8 mouse cellular contexts compared by ENCODE assay signal in genomic region chr13:85507374-85508101, GRCm38 (mm10).
DNase-seq lines count a peak whose midpoint lies in the region; ATAC-seq and TF ChIP-seq lines count a peak whose summit lies in the region.
"Had no signal": no experiment of that assay in that cellular context is flagged by ENCODE, and none has a peak within 500 bp of the region (broad histone marks: within the 10 kb centered on the region; RNA-seq: fewer than 3 reads in every experiment).

No protein-coding gene starts in this region.

- peaks cover 29 to 33% of the 10 kb centered on the region in 2 experiments for H3K4me1 ChIP-seq in MEL (ENCODE audit: control insufficient read depth in 1 of 2, insufficient read depth in 2 of 2, low read length in 2 of 2)
- peaks cover 53% of the 10 kb centered on the region for H3K4me1 ChIP-seq in liver, embryonic 12.5 days
- H3K4me1 ChIP-seq: neural tube, embryonic 13.5 days had no signal

- TF ChIP-seq EP300 in MEL (IDR thresholded peaks at IDR 0.05; ENCODE audit: low read depth in 1 of 2, low read length in 2 of 2), result peak; percentile 69 to 83

- peak overlapping the region; percentile 73 for H3K9ac ChIP-seq in MEL (ENCODE audit: control insufficient read depth, low read depth, low read length, poor library complexity, severe bottlenecking)
- H3K9ac ChIP-seq in liver, embryonic 12.5 days, result 0 out of 2 replicates have a peak overlapping the region, but pooled peaks have one; percentile 22
- H3K9ac ChIP-seq: neural tube, embryonic 13.5 days had no signal

- ATAC-seq in liver, embryonic 12.5 days, result peak; percentile 73

- no peak for TF ChIP-seq CTCF in MEL (IDR thresholded peaks at IDR 0.05 in 2 of 3, conservative IDR thresholded peaks at IDR 0.05 in 1 of 3; ENCODE audit: control insufficient read depth in 1 of 3, insufficient read depth in 1 of 3, low read depth in 2 of 3, low read length in 3 of 3, poor library complexity in 1 of 3, severe bottlenecking in 1 of 3)
- no peak for TF ChIP-seq CTCF in left cerebral cortex, adult 2 months (IDR thresholded peaks at IDR 0.05)

- no peak for TF ChIP-seq RAD21 in MEL (IDR thresholded peaks at IDR 0.05; ENCODE audit: low read depth, low read length)

- 9% methylated on average over 6 of the region's 6 CpGs for WGBS in liver, embryonic 12.5 days (ENCODE audit: insufficient replicate concordance)

- H3K79me2 ChIP-seq in MEL (ENCODE audit: control insufficient read depth, insufficient read depth, low read length, poor library complexity), result no peaks in the 10 kb centered on the region; the same call in 1 of the 2 replicates

- H3K27me3 ChIP-seq in MEL (ENCODE audit: control insufficient read depth in 1 of 2, insufficient read depth in 2 of 2, low read length in 2 of 2), result no peaks in the 10 kb centered on the region
- H3K27me3 ChIP-seq in liver, embryonic 12.5 days (replicated peaks), result no peaks in the 10 kb centered on the region
- H3K27me3 ChIP-seq: neural tube, embryonic 13.5 days had no signal

- peak; percentile 90 for DNase-seq in MEL (ENCODE audit: low read depth, low spot score)
- peak; percentile 57 for DNase-seq in c-Kit-positive CD71-positive TER-119-negative erythroid progenitor cells, embryonic 14.5 days (ENCODE audit: low read depth)
- DNase-seq in spleen, postnatal 36 days (ENCODE audit: low spot score in 2 of 2), result peak; percentile 67 to 70
- no peak for DNase-seq in cerebellum, postnatal 14 days
- no peak for DNase-seq in left cerebral cortex, adult 2 months (ENCODE audit: extremely low spot score in 1 of 2, low spot score in 2 of 2)
- DNase-seq in right cerebral cortex, postnatal 14 days, result no peak

- H3K9me3 ChIP-seq in MEL (replicated peaks; ENCODE audit: insufficient read depth, low read length), result no peaks in the 10 kb centered on the region
- no peaks in the 10 kb centered on the region for H3K9me3 ChIP-seq in liver, embryonic 12.5 days (replicated peaks)
- H3K9me3 ChIP-seq: neural tube, embryonic 13.5 days had no signal

- intact Hi-C loops in left cerebral cortex, adult 2 months (cut with DNase I), result no loop called here

- H3K27ac ChIP-seq in MEL (ENCODE audit: control insufficient read depth, low read depth, low read length), result peak overlapping the region; percentile 100
- H3K27ac ChIP-seq in liver, embryonic 12.5 days, result peak overlapping the region; percentile 72
- no peak overlapping the region for H3K27ac ChIP-seq in left cerebral cortex, adult 2 months
- H3K27ac ChIP-seq: neural tube, embryonic 13.5 days had no signal

- peaks cover 0 to 49% of the 10 kb centered on the region in 2 experiments; a peak in 2 of 4 replicates for H3K36me3 ChIP-seq in MEL (ENCODE audit: control insufficient read depth in 1 of 2, insufficient read depth in 2 of 2, low read length in 2 of 2)
- no peaks in the 10 kb centered on the region for H3K36me3 ChIP-seq in liver, embryonic 12.5 days
- H3K36me3 ChIP-seq: neural tube, embryonic 13.5 days had no signal

- no peak for TF ChIP-seq POLR2A in MEL (IDR thresholded peaks at IDR 0.05; ENCODE audit: control insufficient read depth in 1 of 2, insufficient read depth in 1 of 2, low read depth in 1 of 2, low read length in 2 of 2, poor library complexity in 1 of 2)

- peak overlapping the region; percentile 55 to 56 for H3K4me3 ChIP-seq in MEL (ENCODE audit: control insufficient read depth in 1 of 2, insufficient read depth in 1 of 2, low read depth in 2 of 2, low read length in 2 of 2)
- peak overlapping the region; percentile 25 for H3K4me3 ChIP-seq in liver, embryonic 12.5 days
- H3K4me3 ChIP-seq in left cerebral cortex, adult 2 months, result no peak overlapping the region
- H3K4me3 ChIP-seq: neural tube, embryonic 13.5 days had no signal

- peak overlapping the region; percentile 54 for H3K4me2 ChIP-seq in liver, embryonic 12.5 days
- H3K4me2 ChIP-seq: neural tube, embryonic 13.5 days had no signal

TF ChIP-seq in MEL, 35 proteins besides CTCF, POLR2A, EP300 and RAD21:
- TF ChIP-seq JUND (IDR thresholded peaks at IDR 0.05; ENCODE audit: low read depth, low read length) (0 out of 2 replicates have a peak, but pooled peaks have one; percentile 24), UBTF (IDR thresholded peaks at IDR 0.05; ENCODE audit: borderline replicate concordance, insufficient read depth, low read depth, low read length) (no peak), ZC3H11A (IDR thresholded peaks at IDR 0.05; ENCODE audit: low read depth, low read length) (peak; percentile 6; the same call in 1 of the 2 replicates), SMC3 (IDR thresholded peaks at IDR 0.05; ENCODE audit: low read depth, low read length) (no peak), MXI1 (IDR thresholded peaks at IDR 0.05; ENCODE audit: low read depth, low read length) (0 out of 2 replicates have a peak, but pooled peaks have one; percentile 60), CHD1 (IDR thresholded peaks at IDR 0.05; ENCODE audit: low read depth, low read length) (peak; percentile 35; the same call in 1 of the 2 replicates), HCFC1 (IDR thresholded peaks at IDR 0.05; ENCODE audit: low read depth, low read length) (peak; percentile 62; the same call in 1 of the 2 replicates), MAFK (IDR thresholded peaks at IDR 0.05; ENCODE audit: borderline replicate concordance, low read depth, low read length) (no peak), MAZ (IDR thresholded peaks at IDR 0.05; ENCODE audit: low read depth, low read length) (peak; percentile 69; the same call in 1 of the 2 replicates), ETS1 (IDR thresholded peaks at IDR 0.05; ENCODE audit: low read depth, low read length) (peak; percentile 88), ZKSCAN1 (IDR thresholded peaks at IDR 0.05; ENCODE audit: low read depth, low read length) (no peak), SIN3A (IDR thresholded peaks at IDR 0.05; ENCODE audit: low read length) (peak; percentile 75), MEF2A (IDR thresholded peaks at IDR 0.05; ENCODE audit: extremely low read depth, insufficient replicate concordance, low read depth, low read length, poor library complexity, severe bottlenecking) (no peak), MYC (IDR thresholded peaks at IDR 0.05; ENCODE audit: low read depth, low read length) (no peak; the same call in 1 of the 2 replicates), USF2 (IDR thresholded peaks at IDR 0.05; ENCODE audit: borderline replicate concordance in 1 of 2, insufficient read depth in 1 of 2, low read depth in 1 of 2, low read length in 2 of 2) (no peak), TCF12 (IDR thresholded peaks at IDR 0.05; ENCODE audit: low read depth, low read length) (peak; percentile 77; the same call in 1 of the 2 replicates), MYB (IDR thresholded peaks at IDR 0.05; ENCODE audit: low read depth, low read length) (0 out of 2 replicates have a peak, but pooled peaks have one; percentile 14), BHLHE40 (IDR thresholded peaks at IDR 0.05; ENCODE audit: borderline replicate concordance, low read depth, low read length) (no peak), ZMIZ1 (IDR thresholded peaks at IDR 0.05; ENCODE audit: low read depth, low read length) (peak; percentile 71), NRF1 (IDR thresholded peaks at IDR 0.05; ENCODE audit: insufficient read depth, low read depth, low read length, poor library complexity, severe bottlenecking) (no peak), POLR2AphosphoS2 (IDR thresholded peaks at IDR 0.05; ENCODE audit: low read length) (no peak; the same call in 1 of the 2 replicates), NELFE (IDR thresholded peaks at IDR 0.05; ENCODE audit: low read depth, low read length) (peak; percentile 61), POLR2AphosphoS5 (IDR thresholded peaks at IDR 0.05; ENCODE audit: borderline replicate concordance, low read depth, low read length) (no peak), ELF1 (IDR thresholded peaks at IDR 0.05; ENCODE audit: low read depth, low read length) (no peak), E2F4 (IDR thresholded peaks at IDR 0.05; ENCODE audit: borderline replicate concordance, low read depth, low read length) (no peak), GATA1 (IDR thresholded peaks at IDR 0.05; ENCODE audit: low read depth, low read length) (peak; percentile 65), USF1 (IDR thresholded peaks at IDR 0.05; ENCODE audit: low read depth, low read length) (no peak), CHD2 (IDR thresholded peaks at IDR 0.05; ENCODE audit: low read length) (peak; percentile 82), ZNF384 (IDR thresholded peaks at IDR 0.05; ENCODE audit: low read depth, low read length) (no peak), RCOR1 (IDR thresholded peaks at IDR 0.05; ENCODE audit: low read depth, low read length) (peak; percentile 22), KAT2A (conservative IDR thresholded peaks at IDR 0.05; ENCODE audit: low read depth, low read length) (no peak), MAX (IDR thresholded peaks at IDR 0.05; ENCODE audit: low read length) (no peak; the same call in 1 of the 2 replicates), GABPA (IDR thresholded peaks at IDR 0.05; ENCODE audit: low read depth, low read length) (no peak), TBP (IDR thresholded peaks at IDR 0.05; ENCODE audit: low read depth, low read length) (peak; percentile 64), TAL1 (IDR thresholded peaks at IDR 0.05; ENCODE audit: low read length) (peak; percentile 42)

Comparison
In these comparisons a context has a peak if more than half of its experiments do, and no peak if none do; other contexts are left out.
1. DNase-seq: peak in MEL (single experiment), c-Kit-positive CD71-positive TER-119-negative erythroid progenitor cells, embryonic 14.5 days (single experiment) and spleen, postnatal 36 days (2 of 2); none in cerebellum, postnatal 14 days (0 of 2), left cerebral cortex, adult 2 months (0 of 2) and right cerebral cortex, postnatal 14 days (single experiment).